ENCODE assay signal across 9 mouse cellular contexts in the genomic region with DNA sequence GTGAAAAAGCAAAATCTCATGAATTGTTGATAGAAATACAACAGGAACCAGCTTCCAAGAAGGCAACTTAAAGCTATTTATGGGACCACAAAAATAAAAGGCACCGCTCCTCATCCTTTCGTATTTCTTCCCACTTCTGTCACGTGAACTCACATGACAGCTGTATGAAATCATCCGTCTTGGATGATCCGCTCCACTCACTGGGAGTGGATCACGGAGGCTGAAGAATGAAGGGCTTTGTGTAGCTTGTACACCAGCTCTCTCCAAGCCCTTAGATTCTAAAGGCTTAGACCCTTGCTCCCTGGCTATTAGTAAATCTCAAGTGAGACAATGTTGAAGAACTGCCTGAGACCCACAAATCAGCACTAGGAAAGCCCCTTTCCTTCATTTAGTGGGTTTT.
"Had no signal": no experiment of that assay in that cellular context is flagged by ENCODE, and none has a peak within 500 bp of the region (broad histone marks: within the 10 kb centered on the region; RNA-seq: fewer than 3 reads in every experiment).

No protein-coding gene starts in this region.

- H3K4me1 ChIP-seq: limb, embryonic 13.5 days had no signal

- H3K27ac ChIP-seq: limb, embryonic 13.5 days; liver, embryonic 14.5 days had no signal

- H3K4me3 ChIP-seq: limb, embryonic 13.5 days had no signal

- H3K9ac ChIP-seq: limb, embryonic 13.5 days; liver, embryonic 14.5 days had no signal

- DNase-seq: kidney, postnatal 14 days; left cerebral cortex, postnatal 4 days; lung, adult 18-20 months; lung, postnatal 36 days; right cerebral cortex, postnatal 14 days; thymus, postnatal 36 days had no signal

- H3K9me3 ChIP-seq: limb, embryonic 13.5 days had no signal

- H3K36me3 ChIP-seq: limb, embryonic 13.5 days had no signal

- H3K4me2 ChIP-seq: limb, embryonic 13.5 days had no signal

- H3K27me3 ChIP-seq: limb, embryonic 13.5 days had no signal

- ATAC-seq: lung, postnatal 0 days had no signal
